Mouse (Mus musculus) kidney, adult 2 months (tissue): Measurements from ENCODE around the gene Vav3.

ENCODE experiments used
- CTCF ChIP-seq: fragments of 200-500 bp; conservative IDR thresholded peaks from 2 replicates; pipeline ENCODE4 v1.5.1; 2011; ENCODE audit warnings: low read depth, mild to moderate bottlenecking, control low read depth, low read length, moderate library complexity, mixed read lengths; ENCODE audit not compliant: insufficient read depth, insufficient read length
- POLR2A ChIP-seq: fragments of 200-500 bp; IDR thresholded peaks from one replicate; pipeline ENCODE4 v1.6.1; 2011; ENCODE audit warnings: low read depth, low read length, control low read depth

DNA sequence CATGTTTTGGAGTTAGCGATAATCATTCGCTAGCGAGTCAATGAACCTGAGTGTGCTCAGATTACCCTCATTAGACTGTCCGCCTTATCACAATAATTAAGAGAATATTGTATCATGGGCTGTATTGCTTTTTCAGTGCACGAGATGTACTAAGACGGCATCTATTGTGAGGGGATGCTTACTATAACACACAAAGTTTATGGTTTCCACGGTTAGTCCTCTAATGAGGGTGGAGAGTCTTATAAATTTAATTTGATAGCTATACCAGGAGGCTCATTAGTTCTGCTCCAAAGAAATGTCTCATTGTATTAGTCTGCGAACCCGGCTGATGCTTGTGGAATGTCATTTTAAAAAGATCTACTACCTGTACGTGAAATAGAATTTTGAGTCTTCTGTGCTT is 175.9 kb downstream of the Vav3 start:
- TF ChIP-seq CTCF, result no peak
- no peak for TF ChIP-seq POLR2A
